Mouse (Mus musculus) midbrain, embryonic 14.5 days (tissue): Measurements from ENCODE around the gene Cdh1. TPM values are rescaled to one million over a fixed set of nuclear protein-coding genes. Genes with fewer than 3 reads are reported as not detected.

Experiments used
- ATAC-seq: fragments of 200-750 bp; cut with Nextera tagmentation; 2 replicates; pipeline ENCODE4 v1.8.0; 2017; ENCODE audit warnings: moderate number of reproducible peaks, moderate library complexity; ENCODE audit not compliant: low FRiP score, low TSS enrichment
- DNase-seq: peaks from one replicate; pipeline ENCODE4 v3.0.0-alpha.2; 2015
- H3K27ac ChIP-seq: fragments of 300-500 bp; sonication (generic); replicated peaks from 2 replicates; pipeline ENCODE4 v1.5.1; 2014; ENCODE audit warnings: mild to moderate bottlenecking, low read depth, low read length, moderate library complexity
- H3K27me3 ChIP-seq: fragments of 300-500 bp; sonication (generic); 2 replicates; pipeline ENCODE4 v1.6.1; 2014; ENCODE audit warnings: low read length, control low read depth, mixed read lengths; ENCODE audit not compliant: control insufficient read depth, insufficient read depth
- H3K36me3 ChIP-seq: fragments of 300-500 bp; sonication (generic); 2 replicates; pipeline ENCODE4 v1.6.1; 2014; ENCODE audit warnings: low read length, control low read depth; ENCODE audit not compliant: control insufficient read depth, insufficient read depth
- H3K4me1 ChIP-seq: fragments of 300-500 bp; sonication (generic); 2 replicates; pipeline ENCODE4 v1.6.1; 2014; ENCODE audit warnings: mild to moderate bottlenecking, antibody characterized with exemption, low read length, control low read depth; ENCODE audit not compliant: control insufficient read depth, insufficient read depth
- H3K4me2 ChIP-seq: fragments of 300-500 bp; sonication (generic); 2 replicates; pipeline ENCODE4 v1.6.1; 2014; ENCODE audit warnings: mild to moderate bottlenecking, low read length, moderate library complexity
- H3K4me3 ChIP-seq: fragments of 300-500 bp; sonication (generic); replicated peaks from 2 replicates; pipeline ENCODE4 v1.5.1; 2014; ENCODE audit warnings: low read depth, low read length
- H3K9ac ChIP-seq: fragments of 300-500 bp; sonication (generic); replicated peaks from 2 replicates; pipeline ENCODE4 v1.6.1; 2014; ENCODE audit warnings: mild to moderate bottlenecking, low read length, moderate library complexity
- H3K9me3 ChIP-seq: fragments of 300-500 bp; sonication (generic); 2 replicates; pipeline ENCODE4 v1.6.1; 2016; ENCODE audit warnings: low read length, control low read depth, mixed read lengths; ENCODE audit not compliant: control insufficient read depth
- WGBS: fragments of 180-500 bp; shearing (Covaris S2); extraction: QIAGEN DNeasy Blood & Tissue Kit; methylation state at CpG from one replicate; pipeline ENCODE4 v1.1.7; 2014; 5-methylcytosine and 5-hydroxymethylcytosine counted together
- polyA plus RNA-seq: library from polyadenylated mRNA; unstranded; fragments of >200 nt; fragmentation: Nextera tagmentation; extraction: Ambion mirVana; gene quantifications from 2 replicates; pipeline ENCODE4 v1.2.1, GENCODE M21; 2014

The Cdh1 gene
- polyA plus RNA-seq, 1 experiment from 2014 or later, result 1.9 TPM

DNA sequence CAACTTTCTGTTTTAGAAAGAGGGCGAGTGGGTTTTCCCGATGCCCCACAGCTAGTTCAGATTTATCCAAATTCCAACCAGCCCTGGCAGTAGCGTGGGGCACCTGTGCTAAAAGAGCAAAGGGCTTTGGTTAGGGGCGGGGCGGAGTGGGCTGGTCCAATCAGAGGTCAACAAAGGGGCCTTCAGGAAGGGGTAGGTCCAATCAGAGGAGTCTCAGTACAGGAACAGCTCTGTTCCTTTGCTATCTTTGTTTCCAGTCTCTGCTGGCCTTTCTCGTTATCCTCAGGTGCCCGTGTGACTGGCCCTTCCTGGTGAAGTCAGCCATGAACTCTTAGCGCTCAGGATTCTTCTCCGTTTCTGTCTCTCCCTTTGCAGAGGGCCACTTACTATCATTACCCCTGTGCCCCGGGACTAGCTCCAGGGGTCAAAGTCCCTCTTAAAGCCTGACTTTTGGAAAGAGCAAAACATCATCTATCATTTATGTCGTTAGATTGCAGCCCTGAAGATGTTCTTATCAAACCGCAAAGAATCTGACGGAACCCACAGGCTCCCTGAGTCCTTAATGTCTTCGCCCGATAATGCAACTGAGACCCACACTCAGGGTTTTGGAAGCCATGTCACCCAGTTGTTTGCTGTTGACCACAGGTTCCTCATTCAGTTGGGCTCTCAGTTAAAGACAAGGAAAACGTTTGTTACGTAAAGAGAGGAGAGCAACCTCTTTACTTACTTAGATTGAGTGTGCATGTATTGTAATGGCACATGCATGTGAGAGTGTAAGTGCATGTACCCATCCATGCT lies 30.4 kb downstream of the Cdh1 start:
- H3K27me3 ChIP-seq, result no peaks in the 10 kb centered on the region
- ATAC-seq (no peak), DNase-seq (no peak)
- 72% methylated on average over 17 of the region's 17 CpGs for WGBS
- H3K4me2 ChIP-seq, result no peak overlapping the region
- no peaks in the 10 kb centered on the region for H3K36me3 ChIP-seq
- H3K9me3 ChIP-seq, result no peaks in the 10 kb centered on the region
- H3K9ac ChIP-seq, result no peak overlapping the region
- no peak overlapping the region for H3K27ac ChIP-seq
- H3K4me3 ChIP-seq, result no peak overlapping the region
- 0 out of 2 replicates have a peak, but pooled peaks cover 8% of the 10 kb centered on the region for H3K4me1 ChIP-seq

DNA sequence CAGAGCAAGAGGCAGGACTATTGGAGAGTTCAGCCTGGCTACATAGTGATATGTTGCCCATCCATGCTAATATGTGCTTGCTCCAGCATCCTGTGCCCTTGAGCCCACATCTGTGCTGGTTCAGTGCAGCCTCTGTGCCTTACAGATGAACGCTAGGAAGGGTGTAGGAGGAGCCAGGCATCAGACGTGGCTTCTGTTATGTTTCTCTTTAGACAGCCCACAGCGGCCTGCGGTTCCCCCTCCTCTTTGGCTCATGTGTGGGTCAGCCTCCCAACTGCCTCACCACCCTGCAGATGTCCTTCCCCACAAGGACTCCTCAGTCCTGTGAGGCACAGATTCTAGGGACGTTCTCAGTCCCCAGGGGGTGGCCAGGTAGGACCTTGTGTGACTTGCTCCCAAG lies 32.1 kb downstream of the Cdh1 start:
- no peak overlapping the region for H3K27ac ChIP-seq
- no peak for ATAC-seq
- no peaks in the 10 kb centered on the region for H3K36me3 ChIP-seq
- no peak for DNase-seq
- WGBS, result 45% methylated on average over 5 of the region's 5 CpGs
- 0 out of 2 replicates have a peak, but pooled peaks cover 8% of the 10 kb centered on the region for H3K4me1 ChIP-seq
- no peak overlapping the region for H3K4me3 ChIP-seq
- no peak overlapping the region for H3K9ac ChIP-seq
- H3K4me2 ChIP-seq, result no peak overlapping the region
- no peaks in the 10 kb centered on the region for H3K27me3 ChIP-seq
- H3K9me3 ChIP-seq, result no peaks in the 10 kb centered on the region

DNA sequence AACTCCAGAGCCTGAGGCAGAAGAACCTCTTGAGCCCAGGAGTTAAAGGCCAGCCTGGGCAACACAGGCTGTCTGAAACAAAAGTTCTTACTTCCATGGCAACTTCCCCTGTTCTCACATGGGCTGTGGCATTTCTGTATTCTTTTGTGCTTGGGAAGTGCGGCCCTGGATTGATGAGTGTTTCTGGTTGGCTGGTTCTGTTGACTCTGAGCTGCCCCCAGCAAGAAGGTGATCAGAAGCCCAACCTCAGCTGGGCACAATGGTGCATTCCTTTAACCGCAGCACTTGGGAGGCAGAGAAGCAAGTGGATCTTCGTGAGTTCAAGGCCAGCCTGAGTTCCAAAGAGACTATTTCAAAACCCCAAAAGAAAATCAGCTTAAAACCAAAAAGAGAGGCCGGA lies 34.3 kb downstream of the Cdh1 start:
- Histone ChIP-seq H3K27me3 (no peaks in the 10 kb centered on the region), H3K4me1 (0 out of 2 replicates have a peak, but pooled peaks cover 8% of the 10 kb centered on the region), H3K4me2 (no peak overlapping the region), H3K4me3 (no peak overlapping the region), H3K27ac (no peak overlapping the region), H3K9me3 (no peaks in the 10 kb centered on the region), H3K36me3 (no peaks in the 10 kb centered on the region), H3K9ac (no peak overlapping the region)
- 62% methylated on average over 4 of the region's 4 CpGs for WGBS
- no peak for ATAC-seq
- DNase-seq, result no peak

DNA sequence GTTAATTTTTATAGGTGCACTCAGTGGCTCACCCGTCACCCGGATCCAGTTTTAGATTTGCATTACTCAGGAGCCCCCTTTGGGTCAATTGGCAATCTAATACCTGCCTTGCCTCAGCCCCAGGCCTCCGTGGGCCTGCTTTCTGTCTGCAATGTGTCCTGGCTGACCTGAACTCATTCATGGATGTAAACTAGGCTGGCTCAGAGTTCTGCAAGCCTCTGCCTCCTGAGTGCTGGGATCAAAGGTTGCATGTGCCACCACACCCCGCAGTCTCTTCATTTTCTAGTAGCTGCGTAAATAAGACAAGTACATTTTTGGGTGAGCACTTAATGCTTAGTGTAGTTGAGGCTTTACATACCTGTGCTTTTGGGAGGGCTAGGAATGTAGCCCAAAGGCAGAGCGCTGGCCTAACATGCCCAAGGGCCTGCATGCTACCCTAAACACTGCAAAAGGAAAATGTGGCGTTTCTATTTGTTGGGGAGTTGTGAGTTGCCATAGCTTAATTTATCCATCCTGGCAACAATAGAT lies 35.7 kb downstream of the Cdh1 start:
- no peak for DNase-seq
- H3K27me3 ChIP-seq, result no peaks in the 10 kb centered on the region
- no peak overlapping the region for H3K4me3 ChIP-seq
- ATAC-seq, result no peak
- no peak overlapping the region for H3K4me2 ChIP-seq
- H3K27ac ChIP-seq, result no peak overlapping the region
- no peaks in the 10 kb centered on the region for H3K36me3 ChIP-seq
- H3K4me1 ChIP-seq, result 0 out of 2 replicates have a peak, but pooled peaks cover 8% of the 10 kb centered on the region
- no peak overlapping the region for H3K9ac ChIP-seq
- H3K9me3 ChIP-seq, result no peaks in the 10 kb centered on the region
- 94% methylated on average over 7 of the region's 7 CpGs for WGBS

DNA sequence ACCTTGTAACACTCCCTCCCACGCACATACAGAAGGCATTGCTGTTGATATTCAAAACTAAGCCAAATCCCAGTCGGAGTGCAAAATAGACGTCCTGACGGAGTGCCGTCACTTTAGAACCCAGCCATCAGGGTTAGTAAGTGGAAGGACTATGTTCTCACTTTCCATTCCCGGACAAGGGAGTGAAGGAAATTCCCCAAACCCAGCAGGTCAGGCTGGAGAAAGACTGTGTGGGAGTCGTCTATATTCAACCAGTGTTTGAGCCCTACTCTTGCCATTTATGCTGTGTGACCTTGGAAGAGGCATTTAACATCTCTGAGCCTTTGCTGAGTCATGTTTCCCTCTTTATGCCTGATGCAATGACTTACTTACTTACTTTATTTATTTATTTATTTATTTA lies 37.1 kb downstream of the Cdh1 start:
- no peak overlapping the region for H3K9ac ChIP-seq
- no peak overlapping the region for H3K4me3 ChIP-seq
- no peak overlapping the region for H3K27ac ChIP-seq
- H3K4me1 ChIP-seq, result 0 out of 2 replicates have a peak, but pooled peaks cover 7% of the 10 kb centered on the region
- no peaks in the 10 kb centered on the region for H3K9me3 ChIP-seq
- H3K36me3 ChIP-seq, result no peaks in the 10 kb centered on the region
- H3K27me3 ChIP-seq, result no peaks in the 10 kb centered on the region
- DNase-seq (no peak), ATAC-seq (no peak)
- H3K4me2 ChIP-seq, result no peak overlapping the region
- WGBS, result 89% methylated on average over 7 of the region's 7 CpGs

DNA sequence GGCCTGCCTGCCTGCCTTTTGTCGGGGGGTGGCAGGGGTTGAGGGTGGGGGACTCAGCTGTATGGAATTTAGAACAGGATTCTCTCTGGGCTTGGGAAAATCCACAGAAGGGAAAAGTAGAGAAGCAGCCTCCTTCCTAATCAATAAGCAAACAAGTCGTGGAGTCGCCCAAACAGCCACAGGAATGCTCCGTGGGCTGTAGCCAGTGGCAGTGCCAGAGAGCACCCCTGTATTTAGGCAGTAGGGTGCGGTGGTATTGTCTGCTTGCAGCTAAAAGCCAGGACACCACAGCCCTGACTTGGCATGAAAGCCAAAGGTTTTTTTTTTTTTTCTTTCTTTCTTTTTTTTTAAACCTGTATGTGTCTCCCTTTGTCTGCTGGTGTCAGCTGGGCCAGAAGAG lies 37.8 kb downstream of the Cdh1 start:
- WGBS, result 80% methylated on average over 5 of the region's 5 CpGs
- Histone ChIP-seq H3K4me1 (no peaks in the 10 kb centered on the region), H3K9me3 (no peaks in the 10 kb centered on the region), H3K27ac (no peak overlapping the region), H3K4me2 (no peak overlapping the region), H3K9ac (no peak overlapping the region), H3K27me3 (no peaks in the 10 kb centered on the region), H3K4me3 (no peak overlapping the region), H3K36me3 (no peaks in the 10 kb centered on the region)
- DNase-seq, result no peak
- no peak for ATAC-seq

- DNase-seq, result no peak
- no peaks in the 10 kb centered on the region for H3K27me3 ChIP-seq
- H3K4me2 ChIP-seq, result no peak overlapping the region
- H3K4me3 ChIP-seq, result no peak overlapping the region
- H3K9me3 ChIP-seq, result no peaks in the 10 kb centered on the region
- no peak overlapping the region for H3K9ac ChIP-seq
- H3K27ac ChIP-seq, result no peak overlapping the region
- ATAC-seq, result no peak
- H3K4me1 ChIP-seq, result no peaks in the 10 kb centered on the region
- WGBS, result 63% methylated on average over 2 of the region's 2 CpGs
- no peaks in the 10 kb centered on the region for H3K36me3 ChIP-seq
Measured at GRCm38 (mm10) chr8:106642172-106642571, 39.0 kb downstream of the Cdh1 start.

DNA sequence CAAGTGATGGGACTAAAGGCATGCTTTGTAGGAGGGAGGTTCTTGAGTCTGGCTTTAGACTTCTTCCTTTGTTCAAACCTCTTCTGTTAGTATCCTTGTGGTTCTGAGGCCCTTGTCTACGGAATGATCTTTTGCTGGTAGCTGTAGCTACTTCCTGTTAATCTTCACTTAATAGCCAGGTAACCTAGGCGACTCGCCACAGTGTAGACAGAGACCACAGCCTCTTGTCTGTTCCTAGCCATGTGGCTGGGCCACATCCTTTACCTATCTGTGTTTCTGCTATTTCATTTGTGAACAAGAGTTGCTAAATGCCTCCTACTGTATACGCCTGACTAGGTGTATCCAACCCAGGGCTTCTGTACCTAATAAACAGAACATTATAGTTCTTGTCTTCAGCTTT lies 39.9 kb downstream of the Cdh1 start:
- H3K9ac ChIP-seq, result no peak overlapping the region
- ATAC-seq, result no peak
- no peaks in the 10 kb centered on the region for H3K27me3 ChIP-seq
- no peaks in the 10 kb centered on the region for H3K9me3 ChIP-seq
- H3K4me3 ChIP-seq, result no peak overlapping the region
- H3K4me1 ChIP-seq, result no peaks in the 10 kb centered on the region
- H3K36me3 ChIP-seq, result no peaks in the 10 kb centered on the region
- no peak overlapping the region for H3K4me2 ChIP-seq
- no peak for DNase-seq
- 89% methylated on average over 4 of the region's 4 CpGs for WGBS
- H3K27ac ChIP-seq, result no peak overlapping the region

- Histone ChIP-seq H3K9ac (no peak overlapping the region), H3K4me2 (no peak overlapping the region), H3K9me3 (no peaks in the 10 kb centered on the region), H3K36me3 (no peaks in the 10 kb centered on the region), H3K4me3 (no peak overlapping the region), H3K27me3 (no peaks in the 10 kb centered on the region), H3K27ac (no peak overlapping the region), H3K4me1 (no peaks in the 10 kb centered on the region)
- 83% methylated on average over 3 of the region's 3 CpGs for WGBS
- DNase-seq (no peak), ATAC-seq (no peak)
Measured at GRCm38 (mm10) chr8:106644957-106645356, 41.8 kb downstream of the Cdh1 start.
